Mouse (Mus musculus): ENCODE measurements around the gene Ahcyl2.

- TF ChIP-seq POLR2A (IDR thresholded peaks at IDR 0.05; ENCODE audit: borderline replicate concordance, extremely low read depth, low read depth, low read length) (no peak), CTCF (IDR thresholded peaks at IDR 0.05; ENCODE audit: insufficient read depth, low read length) (no peak)
Measured at GRCm38 (mm10) chr6:29941036-29941435, 173.2 kb downstream of the Ahcyl2 start.

Data from lung, adult 2 months (tissue).